Mouse (Mus musculus) R1 (cell line): ENCODE data around the gene B4galt7.
"Not testable (repeated sequence)": the region's sequence is repeated elsewhere in the genome, so short reads cannot be mapped to it uniquely, and the experiment has no call there.

ENCODE experiments used
- DNase-seq: peaks from one replicate; pipeline ENCODE4 v3.0.0-alpha.2; 2018; ENCODE audit warnings: low read depth, low spot score

Gene B4galt7

GRCm38 (mm10) chr13:55599566-55600540 is at the start of gene B4galt7:
B4galt7 (plus strand) TSS chr13:55599896.
- peak; percentile 72 for DNase-seq

- DNase-seq = no peak
Observed at GRCm38 (mm10) chr13:55555921-55556320, 43.8 kb upstream of the B4galt7 start.

GRCm38 (mm10) chr13:55557499-55557898 is 42.2 kb upstream of the B4galt7 start:
- DNase-seq = no peak

- DNase-seq = no peak
Observed at GRCm38 (mm10) chr13:55563266-55563879, 36.3 kb upstream of the B4galt7 start.

GRCm38 (mm10) chr13:55567001-55567400 is 32.7 kb upstream of the B4galt7 start:
- no peak for DNase-seq

GRCm38 (mm10) chr13:55567949-55568348 is 31.7 kb upstream of the B4galt7 start:
- no peak for DNase-seq

- not testable (repeated sequence) for DNase-seq
Observed at GRCm38 (mm10) chr13:55568524-55568923, 31.2 kb upstream of the B4galt7 start.

GRCm38 (mm10) chr13:55569726-55570285 is 29.9 kb upstream of the B4galt7 start:
- DNase-seq = peak; percentile 42

GRCm38 (mm10) chr13:55570286-55570973 is 29.3 kb upstream of the B4galt7 start:
- DNase-seq = peak; percentile 65

GRCm38 (mm10) chr13:55571027-55571751 is 28.5 kb upstream of the B4galt7 start, which contains the start of gene Fam193b:
Fam193b (minus strand) TSS chr13:55571120.
- DNase-seq = peak; percentile 94

GRCm38 (mm10) chr13:55571977-55572376 is 27.7 kb upstream of the B4galt7 start:
- DNase-seq = no peak

GRCm38 (mm10) chr13:55573432-55573831 is 26.3 kb upstream of the B4galt7 start, which contains the start of gene Tmed9:
Tmed9 (plus strand) TSS chr13:55573732.
- no peak for DNase-seq

GRCm38 (mm10) chr13:55574321-55574720 is 25.4 kb upstream of the B4galt7 start:
- peak; percentile 43 for DNase-seq

GRCm38 (mm10) chr13:55575932-55576331 is 23.8 kb upstream of the B4galt7 start:
- peak; percentile 84 for DNase-seq

- DNase-seq = not testable (repeated sequence)
Observed at GRCm38 (mm10) chr13:55576872-55577271, 22.8 kb upstream of the B4galt7 start.

GRCm38 (mm10) chr13:55578086-55578485 is 21.6 kb upstream of the B4galt7 start:
- no peak for DNase-seq

- peak; percentile 94 for DNase-seq
Observed at GRCm38 (mm10) chr13:55591961-55592490, 7.7 kb upstream of the B4galt7 start.

- peak; percentile 98 for DNase-seq
Observed at GRCm38 (mm10) chr13:55592512-55593253, 7.0 kb upstream of the B4galt7 start.

GRCm38 (mm10) chr13:55593254-55593747 is 6.4 kb upstream of the B4galt7 start:
- DNase-seq = no peak

GRCm38 (mm10) chr13:55595375-55595774 is 4.3 kb upstream of the B4galt7 start:
- no peak for DNase-seq
